Mouse (Mus musculus) embryonic facial prominence, embryonic 12.5 days (tissue): ENCODE data around the gene Phf13. TPM values are rescaled to one million over a fixed set of nuclear protein-coding genes. Genes with fewer than 3 reads are reported as not detected.
"Not testable (repeated sequence)": the region's sequence is repeated elsewhere in the genome, so short reads cannot be mapped to it uniquely, and the experiment has no call there.

Experiments
- ATAC-seq: fragments of 200-750 bp; cut with Nextera tagmentation; 2 replicates; pipeline ENCODE4 v1.8.0; 2017; ENCODE audit not compliant: insufficient number of reproducible peaks, insufficient read depth, low FRiP score, low TSS enrichment
- H3K27ac ChIP-seq: fragments of 300-500 bp; sonication (generic); 2 replicates; pipeline ENCODE4 v1.5.1; 2016; ENCODE audit warnings: mild to moderate bottlenecking
- H3K27me3 ChIP-seq: fragments of 300-500 bp; sonication (generic); 2 replicates; pipeline ENCODE4 v1.6.1; 2016; ENCODE audit warnings: mild to moderate bottlenecking, moderate library complexity
- H3K36me3 ChIP-seq: fragments of 300-500 bp; sonication (generic); 2 replicates; pipeline ENCODE4 v1.6.1; 2016; ENCODE audit warnings: mild to moderate bottlenecking
- H3K4me1 ChIP-seq: fragments of 300-500 bp; sonication (generic); 2 replicates; pipeline ENCODE4 v1.6.1; 2016
- H3K4me2 ChIP-seq: fragments of 300-500 bp; sonication (generic); replicated peaks from 2 replicates; pipeline ENCODE4 v1.6.1; 2016; ENCODE audit warnings: mild to moderate bottlenecking, moderate library complexity
- H3K4me3 ChIP-seq: fragments of 300-500 bp; sonication (generic); 2 replicates; pipeline ENCODE4 v1.5.1; 2016; ENCODE audit warnings: mild to moderate bottlenecking
- H3K9ac ChIP-seq: fragments of 300-500 bp; sonication (generic); 2 replicates; pipeline ENCODE4 v1.6.1; 2016; ENCODE audit warnings: mild to moderate bottlenecking, moderate library complexity
- H3K9me3 ChIP-seq: fragments of 300-500 bp; sonication (generic); 2 replicates; pipeline ENCODE4 v1.6.1; 2016; ENCODE audit warnings: mild to moderate bottlenecking, moderate library complexity
- WGBS: fragments of 180-500 bp; shearing (Covaris S2); methylation state at CpG from one replicate; pipeline ENCODE4 v1.1.7; 2016; 5-methylcytosine and 5-hydroxymethylcytosine counted together
- polyA plus RNA-seq: library from polyadenylated mRNA; unstranded; fragments of >200 nt; fragmentation: Nextera tagmentation; extraction: Ambion mirVana; gene quantifications from 2 replicates; pipeline ENCODE4 v1.2.1, GENCODE M21; 2016

Phf13 gene
- polyA plus RNA-seq, result 42.2 and 44.3 TPM in 2 replicates

DNA sequence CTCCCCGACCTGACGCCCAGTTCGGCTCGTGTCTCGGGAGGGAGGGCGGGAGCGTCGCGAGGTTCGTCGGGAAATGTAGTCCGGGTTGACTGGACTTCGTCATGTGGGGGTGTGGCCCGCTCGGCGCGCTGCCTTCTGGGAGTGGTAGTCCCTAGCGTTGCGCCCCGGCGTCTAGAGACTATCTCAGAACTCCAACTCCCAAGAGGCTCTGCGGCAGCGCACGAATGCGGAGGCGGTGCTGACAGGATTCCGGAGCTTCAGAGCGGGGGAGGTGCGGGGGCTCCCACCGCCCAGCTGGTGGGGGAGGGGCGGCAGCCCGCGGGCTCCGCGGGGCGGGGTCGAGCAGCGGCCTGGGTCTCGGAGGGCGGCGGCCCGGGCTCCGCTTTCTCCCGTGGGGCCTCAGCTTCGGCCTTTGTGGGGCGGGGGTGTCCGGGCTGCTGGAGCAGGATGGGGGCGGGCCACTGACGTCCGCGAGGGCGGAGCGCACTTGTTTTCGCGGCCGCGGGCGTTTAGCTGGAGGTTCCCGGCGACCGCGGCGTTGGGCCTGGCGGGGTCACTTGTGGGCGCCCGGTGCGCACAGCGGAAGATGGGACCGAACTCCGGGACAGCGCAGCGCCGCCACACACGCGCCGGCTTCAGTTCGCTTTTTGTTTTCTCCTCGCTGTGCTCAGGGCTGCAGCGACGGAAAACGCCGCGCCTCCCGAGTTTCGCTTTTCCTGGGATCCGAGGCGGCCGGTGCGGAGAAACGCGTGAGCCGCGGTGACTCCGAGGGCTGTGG is at the start of gene Phf13:
Gene Phf13, minus strand, starts transcription at position 86 of the 778 bp plus-strand sequence.
- Histone ChIP-seq H3K27me3 (no peaks in the 10 kb centered on the region), H3K4me3 (peak within 1 kb of the TSS; percentile 100), H3K27ac (peak within 1 kb of the TSS; percentile 88), H3K36me3 (peaks cover 20% of the 10 kb centered on the region), H3K9me3 (no peaks in the 10 kb centered on the region), H3K4me1 (peaks cover 23% of the 10 kb centered on the region), H3K9ac (peak within 1 kb of the TSS; percentile 99), H3K4me2 (peak within 1 kb of the TSS; percentile 77)
- under 1% methylated on average over 93 of the region's 94 CpGs for WGBS
- ATAC-seq, result peak; percentile 92

DNA sequence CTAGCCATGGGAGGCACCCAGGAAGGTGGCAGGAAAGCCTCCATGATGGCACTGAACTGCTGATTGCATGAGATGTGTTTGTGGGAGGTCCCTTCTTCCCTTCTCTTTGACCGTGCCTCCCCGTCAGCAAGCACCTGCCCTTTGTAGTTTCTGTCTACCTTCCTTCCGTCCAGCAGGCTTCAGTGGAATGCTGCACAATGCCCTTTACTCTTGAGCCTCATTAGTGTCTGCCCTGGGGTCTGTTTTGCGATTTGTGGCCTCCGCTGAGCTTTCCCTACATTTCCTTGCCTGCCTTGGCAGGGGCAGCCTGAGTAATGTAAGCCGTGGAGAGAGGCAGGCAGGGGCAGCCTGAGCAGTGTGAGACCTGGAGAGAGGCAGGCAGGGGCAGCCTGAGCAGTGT is 48.6 kb upstream of the Phf13 start:
- H3K9ac ChIP-seq, result no peak overlapping the region

GRCm38 (mm10) chr4:152043171-152043570 is 47.1 kb upstream of the Phf13 start:
- Histone ChIP-seq H3K4me3 (no peak overlapping the region), H3K4me1 (peaks cover 9% of the 10 kb centered on the region), H3K27me3 (no peaks in the 10 kb centered on the region), H3K9me3 (no peaks in the 10 kb centered on the region), H3K9ac (no peak overlapping the region), H3K27ac (no peak overlapping the region), H3K4me2 (no peak overlapping the region), H3K36me3 (peaks cover 71% of the 10 kb centered on the region)
- no peak for ATAC-seq
- 82% methylated on average over 3 of the region's 3 CpGs for WGBS

More for the DNA sequence above, 48.6 kb upstream of the Phf13 start:
- no peaks in the 10 kb centered on the region for H3K27me3 ChIP-seq
- peaks cover 9% of the 10 kb centered on the region for H3K4me1 ChIP-seq
- no peak overlapping the region for H3K4me3 ChIP-seq
- H3K27ac ChIP-seq, result no peak overlapping the region
- 69% methylated on average over 6 of the region's 6 CpGs for WGBS
- no peaks in the 10 kb centered on the region for H3K9me3 ChIP-seq
- H3K36me3 ChIP-seq, result peaks cover 81% of the 10 kb centered on the region
- ATAC-seq, result no peak
- H3K4me2 ChIP-seq, result no peak overlapping the region

GRCm38 (mm10) chr4:152041924-152042641 is 46.0 kb upstream of the Phf13 start:
- Histone ChIP-seq H3K27ac (no peak overlapping the region), H3K27me3 (no peaks in the 10 kb centered on the region), H3K9ac (no peak overlapping the region; the same call in 1 of the 2 replicates), H3K9me3 (no peaks in the 10 kb centered on the region), H3K4me3 (no peak overlapping the region), H3K36me3 (peaks cover 60% of the 10 kb centered on the region), H3K4me1 (peaks cover 9% of the 10 kb centered on the region), H3K4me2 (no peak overlapping the region)
- ATAC-seq, result no peak
- WGBS, result 96% methylated on average over 22 of the region's 22 CpGs

GRCm38 (mm10) chr4:152039831-152040310 is 43.8 kb upstream of the Phf13 start:
- H3K4me1 ChIP-seq, result peaks cover 9% of the 10 kb centered on the region
- no peak for ATAC-seq
- no peaks in the 10 kb centered on the region for H3K27me3 ChIP-seq
- H3K9ac ChIP-seq, result peak overlapping the region; percentile 94
- WGBS, result 3% methylated on average over 25 of the region's 25 CpGs
- H3K4me2 ChIP-seq, result peak overlapping the region; percentile 95
- H3K9me3 ChIP-seq, result no peaks in the 10 kb centered on the region
- H3K36me3 ChIP-seq, result peaks cover 40% of the 10 kb centered on the region
- H3K4me3 ChIP-seq, result peak overlapping the region; percentile 100
- H3K27ac ChIP-seq, result no peak overlapping the region

DNA sequence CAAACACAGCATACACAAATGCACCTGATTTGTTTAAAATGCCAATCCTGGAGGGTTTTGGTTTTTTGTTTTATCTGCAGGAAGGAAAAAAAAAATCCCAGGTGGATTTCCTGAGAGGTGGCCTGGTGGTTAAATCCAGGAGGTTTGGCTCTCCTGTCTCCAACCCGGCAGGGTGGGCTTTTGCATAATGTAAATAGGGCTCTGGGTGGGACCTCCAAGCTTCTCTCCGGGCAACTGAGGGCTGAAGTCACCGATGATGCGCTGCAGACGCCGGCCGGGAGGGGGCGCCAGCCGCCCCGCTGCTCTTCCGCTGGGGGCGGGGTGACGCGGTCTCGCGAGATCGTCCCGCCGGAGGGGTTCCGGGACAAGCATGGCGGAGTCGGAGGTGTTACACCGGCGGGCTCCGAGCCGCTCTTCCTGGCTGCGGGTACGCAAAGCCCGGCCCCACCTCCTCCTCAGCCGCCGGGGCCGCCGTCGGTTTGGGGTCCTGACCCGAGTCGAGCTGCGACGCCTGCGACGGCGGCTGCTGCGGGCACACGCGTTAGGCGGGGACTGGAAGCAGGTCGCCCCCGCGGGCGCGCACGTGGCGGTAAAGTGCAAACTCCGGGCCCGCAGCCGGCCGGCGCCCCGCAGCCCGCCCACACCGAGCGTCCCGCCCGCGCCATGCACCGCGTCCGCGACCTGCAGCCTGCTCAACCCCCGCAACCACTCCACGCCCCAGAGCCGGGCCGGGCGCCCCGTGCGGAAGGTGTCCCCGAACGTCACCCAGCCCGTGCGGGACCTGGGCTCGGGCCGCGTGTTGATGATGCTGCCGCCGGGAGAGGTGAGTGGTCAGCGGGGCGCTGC is 43.1 kb upstream of the Phf13 start, which contains the start of gene Nol9:
Gene Nol9, plus strand, starts transcription at position 337 of the 846 bp plus-strand sequence.
- H3K9ac ChIP-seq, result peak within 1 kb of the TSS; percentile 94
- WGBS, result under 1% methylated on average over 70 of the region's 86 CpGs

DNA sequence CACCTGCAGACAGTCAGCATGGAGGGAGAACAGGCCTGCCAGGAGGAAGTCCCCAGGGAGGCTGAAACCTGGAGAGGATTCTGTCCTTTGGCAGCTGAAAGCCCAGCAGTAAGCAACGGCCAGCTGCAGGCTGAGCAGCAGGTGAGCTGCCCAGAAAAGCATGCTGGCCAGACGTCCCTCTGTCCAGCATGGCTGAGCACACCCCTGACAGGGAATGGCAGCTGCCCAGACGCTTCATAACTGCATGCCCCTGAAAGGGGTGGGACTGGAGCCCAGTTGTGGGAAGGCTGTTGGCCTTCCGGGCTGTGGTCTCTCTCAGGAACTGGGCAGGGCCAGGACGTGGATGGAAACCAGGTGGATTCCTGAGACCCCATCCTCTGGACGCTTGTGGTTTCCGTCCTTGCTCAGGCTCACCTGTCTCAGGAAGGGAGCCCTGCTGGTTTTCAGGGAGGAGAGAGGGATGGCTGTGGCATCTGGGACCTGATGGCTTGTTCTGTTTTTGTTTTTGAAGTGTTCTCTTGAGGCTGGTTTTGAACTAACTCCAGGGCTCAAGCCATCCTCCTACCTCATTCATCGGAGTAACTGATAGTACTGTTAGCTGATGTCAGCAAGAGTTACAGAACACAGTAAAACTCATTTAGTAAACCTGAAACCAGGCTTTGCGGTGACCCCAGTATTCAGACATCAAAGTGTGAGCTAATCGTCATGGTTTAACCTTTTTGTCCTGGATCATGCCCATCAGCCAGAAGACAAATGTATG is 42.3 kb upstream of the Phf13 start, which contains the start of gene Tas1r1:
Gene Tas1r1, minus strand, starts transcription at position 344 of the 760 bp plus-strand sequence.
- Histone ChIP-seq H3K36me3 (peaks cover 26% of the 10 kb centered on the region), H3K4me1 (peaks cover 9% of the 10 kb centered on the region), H3K9ac (peak within 1 kb of the TSS; percentile 94), H3K4me3 (peak within 1 kb of the TSS; percentile 100), H3K9me3 (no peaks in the 10 kb centered on the region), H3K27ac (peak within 1 kb of the TSS; percentile 36; the same call in 1 of the 2 replicates), H3K27me3 (no peaks in the 10 kb centered on the region), H3K4me2 (peak within 1 kb of the TSS; percentile 95)
- 44% methylated on average over 10 of the region's 10 CpGs for whole genome bisulfite sequencing
- ATAC-seq, result peak; percentile 18; the same call in 1 of the 2 replicates

More for the DNA sequence above, 43.1 kb upstream of the Phf13 start, which contains the start of gene Nol9:
- H3K36me3 ChIP-seq, result peaks cover 34% of the 10 kb centered on the region
- H3K4me3 ChIP-seq, result peak within 1 kb of the TSS; percentile 100
- H3K27me3 ChIP-seq, result no peaks in the 10 kb centered on the region
- H3K4me2 ChIP-seq, result peak within 1 kb of the TSS; percentile 95
- H3K27ac ChIP-seq, result peak within 1 kb of the TSS; percentile 36; the same call in 1 of the 2 replicates
- peaks cover 9% of the 10 kb centered on the region for H3K4me1 ChIP-seq
- H3K9me3 ChIP-seq, result no peaks in the 10 kb centered on the region
- ATAC-seq, result peak; percentile 66

DNA sequence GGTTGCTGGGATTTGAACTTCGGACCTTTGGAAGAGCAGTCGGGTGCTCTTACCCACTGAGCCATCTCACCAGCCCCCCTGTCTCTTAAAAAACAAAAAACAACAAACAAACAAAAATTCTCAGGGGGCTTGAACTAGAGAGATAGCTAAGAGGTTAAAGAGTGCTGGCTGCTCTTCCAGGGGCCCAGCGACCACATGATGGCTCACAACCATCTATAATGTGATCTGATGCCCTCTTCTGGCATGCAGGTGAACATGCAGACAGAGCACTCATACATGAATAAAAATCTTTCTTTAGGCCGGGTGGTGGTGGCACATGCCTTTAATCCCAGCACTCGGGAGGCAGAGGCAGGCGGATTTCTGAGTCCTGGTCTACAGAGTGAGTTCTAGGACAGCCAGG is 40.4 kb upstream of the Phf13 start:
- ATAC-seq, result not testable (repeated sequence)
- WGBS, result 92% methylated on average over 6 of the region's 6 CpGs

DNA sequence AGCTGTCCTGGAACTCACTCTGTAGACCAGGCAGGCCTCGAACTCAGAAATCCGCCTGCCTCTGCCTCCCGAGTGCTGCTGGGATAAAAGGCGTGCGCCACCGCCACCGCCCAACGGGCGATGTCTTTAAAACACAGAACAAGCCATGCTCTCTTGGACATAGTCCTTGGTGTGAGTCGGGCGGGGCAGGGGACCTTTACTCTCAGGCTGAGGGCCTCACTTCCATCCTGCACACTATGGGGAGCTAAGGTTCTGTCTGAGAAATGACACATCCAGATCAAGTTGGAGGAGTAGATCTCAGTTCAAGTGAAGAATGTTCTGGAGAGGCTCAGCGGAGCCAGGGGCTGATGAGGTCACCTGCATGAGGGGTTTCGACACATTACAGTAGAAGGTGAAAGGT is 36.9 kb upstream of the Phf13 start:
- H3K9me3 ChIP-seq, result no peaks in the 10 kb centered on the region
- no peaks in the 10 kb centered on the region for H3K36me3 ChIP-seq
- peaks cover 9% of the 10 kb centered on the region; the same call in 1 of the 2 replicates for H3K27me3 ChIP-seq
- ATAC-seq, result no peak
- H3K4me1 ChIP-seq, result peaks cover 13% of the 10 kb centered on the region
- no peak overlapping the region for H3K27ac ChIP-seq
- H3K4me3 ChIP-seq, result no peak overlapping the region
- H3K4me2 ChIP-seq, result no peak overlapping the region
- no peak overlapping the region for H3K9ac ChIP-seq
- WGBS, result 90% methylated on average over 13 of the region's 13 CpGs

More for the DNA sequence above, 40.4 kb upstream of the Phf13 start:
- H3K9me3 ChIP-seq, H3K4me1 ChIP-seq, H3K4me2 ChIP-seq, H3K4me3 ChIP-seq, H3K27me3 ChIP-seq, H3K27ac ChIP-seq, H3K36me3 ChIP-seq, H3K9ac ChIP-seq: not testable (repeated sequence)

DNA sequence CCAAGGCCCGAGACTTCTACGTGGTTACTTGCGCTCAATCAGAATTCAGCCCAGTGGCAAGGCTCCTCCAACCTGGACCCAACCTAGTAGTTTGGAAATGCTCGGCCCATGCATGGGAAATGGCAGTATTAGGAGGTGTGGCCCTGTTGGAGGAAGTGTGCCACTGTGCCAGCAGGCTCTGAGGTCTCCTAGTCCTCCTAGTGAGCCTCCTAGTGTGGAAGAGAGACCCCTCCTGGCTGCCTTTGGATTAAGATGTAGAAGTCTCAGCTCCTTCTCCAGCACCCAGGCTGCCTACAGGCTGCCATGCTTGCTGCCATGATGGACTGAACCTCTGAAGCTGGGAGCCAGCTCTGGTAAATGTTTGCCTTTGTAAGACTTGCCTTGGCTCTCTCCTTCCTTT is 33.9 kb upstream of the Phf13 start:
- H3K4me2 ChIP-seq, result no peak overlapping the region

More for the DNA sequence above, 33.9 kb upstream of the Phf13 start:
- Histone ChIP-seq H3K9me3 (no peaks in the 10 kb centered on the region), H3K36me3 (0 out of 2 replicates have a peak, but pooled peaks cover under 1% of the 10 kb centered on the region), H3K27me3 (peaks cover 9% of the 10 kb centered on the region; the same call in 1 of the 2 replicates), H3K4me1 (peaks cover 33% of the 10 kb centered on the region), H3K27ac (no peak overlapping the region), H3K4me3 (no peak overlapping the region), H3K9ac (no peak overlapping the region)
- no peak for ATAC-seq
- 77% methylated on average over 4 of the region's 4 CpGs for WGBS
